Mouse (Mus musculus) stomach, embryonic 15.5 days (tissue): Measurements from ENCODE around the gene Snapc5. TPM values are rescaled to one million over a fixed set of nuclear protein-coding genes. Genes with fewer than 3 reads are reported as not detected.
"Not testable (repeated sequence)": the region's sequence is repeated elsewhere in the genome, so short reads cannot be mapped to it uniquely, and the experiment has no call there.

Experiments
- ATAC-seq: fragments of 200-750 bp; cut with Nextera tagmentation; 2 replicates; pipeline ENCODE4 v1.8.0; 2017; ENCODE audit warnings: low read depth, moderate number of reproducible peaks, moderate TSS enrichment; ENCODE audit not compliant: insufficient read depth, low FRiP score
- H3K27ac ChIP-seq: fragments of 300-500 bp; sonication (generic); 2 replicates; pipeline ENCODE4 v1.5.1; 2015; ENCODE audit warnings: mild to moderate bottlenecking, inconsistent platforms
- H3K27me3 ChIP-seq: fragments of 300-500 bp; sonication (generic); replicated peaks from 2 replicates; pipeline ENCODE4 v1.6.1; 2015; ENCODE audit warnings: inconsistent platforms
- H3K36me3 ChIP-seq: fragments of 300-500 bp; sonication (generic); 2 replicates; pipeline ENCODE4 v1.6.1; 2015; ENCODE audit warnings: inconsistent platforms
- H3K4me1 ChIP-seq: fragments of 300-500 bp; sonication (generic); 2 replicates; pipeline ENCODE4 v1.6.1; 2015; ENCODE audit warnings: inconsistent platforms
- H3K4me2 ChIP-seq: fragments of 300-500 bp; sonication (generic); 2 replicates; pipeline ENCODE4 v1.6.1; 2015; ENCODE audit warnings: mild to moderate bottlenecking, inconsistent platforms
- H3K4me3 ChIP-seq: fragments of 300-500 bp; sonication (generic); replicated peaks from 2 replicates; pipeline ENCODE4 v1.5.1; 2015; ENCODE audit warnings: inconsistent platforms
- H3K9ac ChIP-seq: fragments of 300-500 bp; sonication (generic); 2 replicates; pipeline ENCODE4 v1.6.1; 2015; ENCODE audit warnings: inconsistent platforms
- H3K9me3 ChIP-seq: fragments of 300-500 bp; sonication (generic); 2 replicates; pipeline ENCODE4 v1.6.1; 2016; ENCODE audit warnings: inconsistent platforms
- WGBS: fragments of 180-500 bp; shearing (Covaris S2); methylation state at CpG from one replicate; pipeline ENCODE4 v1.1.7; 2015; 5-methylcytosine and 5-hydroxymethylcytosine counted together
- polyA plus RNA-seq: library from polyadenylated mRNA; unstranded; fragments of >200 nt; fragmentation: Nextera tagmentation; extraction: Ambion mirVana; gene quantifications from 2 replicates; pipeline ENCODE4 v1.2.1, GENCODE M21; 2015

Gene Snapc5
- 31.1 and 32.8 TPM in 2 replicates for polyA plus RNA-seq

DNA sequence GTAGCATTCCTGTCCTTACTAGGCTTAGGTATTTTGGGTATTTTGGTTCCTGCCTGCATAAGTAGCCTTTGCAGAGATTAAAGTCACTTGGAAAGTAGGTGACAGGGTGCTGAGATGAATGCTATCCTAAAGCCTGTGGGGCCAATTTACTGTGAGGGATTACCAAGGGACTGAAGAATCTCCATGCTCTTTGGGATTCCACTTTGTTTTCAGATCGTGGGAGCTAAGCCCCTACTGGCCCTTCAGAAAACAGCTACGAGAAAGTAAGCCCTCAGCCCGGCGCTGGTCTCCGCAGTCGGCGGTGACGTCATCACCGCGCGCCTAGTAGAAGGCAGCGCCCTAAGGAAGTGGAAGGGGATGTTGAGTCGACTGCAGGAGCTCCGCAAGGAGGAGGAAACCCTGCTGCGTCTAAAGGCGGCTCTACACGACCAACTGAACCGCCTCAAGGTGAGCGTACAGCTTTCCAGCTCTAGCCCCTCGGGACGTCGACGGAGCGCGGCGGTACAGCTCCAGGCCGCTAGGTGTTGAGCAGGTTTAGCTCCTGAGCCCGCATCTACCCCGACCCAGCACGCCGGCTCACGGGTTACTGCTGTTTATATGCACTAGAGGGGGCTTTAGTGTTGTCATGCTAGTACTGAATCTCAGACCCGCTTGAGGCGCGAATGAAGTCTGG, at the start of gene Snapc5:
Snapc5 (plus strand) TSS at position 301 of the 673 bp plus-strand sequence.
- H3K9ac ChIP-seq: peak within 1 kb of the TSS; percentile 65
- H3K4me2 ChIP-seq: peak within 1 kb of the TSS; percentile 58
- H3K4me3 ChIP-seq: peak within 1 kb of the TSS; percentile 75
- H3K27me3 ChIP-seq: no peaks in the 10 kb centered on the region
- under 1% methylated on average over 35 of the region's 35 CpGs for WGBS
- H3K27ac ChIP-seq: peak within 1 kb of the TSS; percentile 92
- H3K4me1 ChIP-seq: peaks cover 6% of the 10 kb centered on the region; the same call in 1 of the 2 replicates
- peak; percentile 92 for ATAC-seq
- peaks cover 56% of the 10 kb centered on the region for H3K36me3 ChIP-seq
- H3K9me3 ChIP-seq: no peaks in the 10 kb centered on the region

DNA sequence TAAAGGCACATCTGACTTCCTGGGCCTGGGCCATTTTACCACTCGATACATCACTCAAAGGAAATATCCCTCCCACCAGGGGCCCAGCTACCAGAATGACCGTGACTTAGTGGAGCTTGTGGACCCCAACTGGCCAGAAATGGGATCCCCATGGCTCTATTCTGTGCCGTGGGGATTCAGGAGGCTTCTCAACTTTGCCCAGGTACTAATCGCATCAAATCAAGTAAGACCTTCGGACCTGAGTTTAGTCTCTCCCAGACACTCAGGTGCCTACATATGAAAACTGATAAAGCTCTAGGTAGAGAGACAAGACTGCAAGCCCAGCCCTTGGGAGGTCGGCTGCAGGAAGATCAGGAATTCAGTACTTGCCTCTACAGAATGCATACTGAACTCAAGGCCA, 47.5 kb upstream of the Snapc5 start:
- H3K27me3 ChIP-seq: no peaks in the 10 kb centered on the region
- no peaks in the 10 kb centered on the region for H3K4me1 ChIP-seq
- no peak overlapping the region for H3K4me3 ChIP-seq
- H3K4me2 ChIP-seq: no peak overlapping the region
- ATAC-seq: no peak
- H3K9me3 ChIP-seq: no peaks in the 10 kb centered on the region
- H3K27ac ChIP-seq: no peak overlapping the region
- no peaks in the 10 kb centered on the region for H3K36me3 ChIP-seq
- whole genome bisulfite sequencing: 83% methylated on average over 6 of the region's 6 CpGs
- no peak overlapping the region for H3K9ac ChIP-seq

DNA sequence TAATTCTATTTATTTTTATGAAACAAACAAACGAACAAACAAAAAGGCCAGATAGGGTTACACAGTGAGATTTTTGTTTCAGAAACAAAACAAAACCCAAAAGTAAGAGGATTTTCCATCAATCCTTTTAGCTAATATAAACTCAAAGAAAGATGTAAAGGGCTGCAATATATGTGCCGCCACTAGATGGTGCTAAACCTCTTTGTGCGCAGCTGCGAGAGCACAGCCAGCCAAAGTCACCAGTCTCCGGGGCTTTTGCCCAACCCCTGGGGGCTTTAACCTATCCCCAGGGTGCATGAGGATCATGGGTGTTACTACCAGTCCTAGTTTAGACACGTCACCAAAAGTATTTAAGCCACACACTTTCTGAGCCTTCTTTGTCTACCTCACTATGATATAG, 40.2 kb upstream of the Snapc5 start:
- WGBS: 6% methylated on average over 6 of the region's 6 CpGs
- not testable (repeated sequence) for H3K9me3 ChIP-seq, H3K4me2 ChIP-seq, H3K9ac ChIP-seq, H3K36me3 ChIP-seq, H3K4me1 ChIP-seq, ATAC-seq, H3K27ac ChIP-seq, H3K4me3 ChIP-seq, H3K27me3 ChIP-seq

DNA sequence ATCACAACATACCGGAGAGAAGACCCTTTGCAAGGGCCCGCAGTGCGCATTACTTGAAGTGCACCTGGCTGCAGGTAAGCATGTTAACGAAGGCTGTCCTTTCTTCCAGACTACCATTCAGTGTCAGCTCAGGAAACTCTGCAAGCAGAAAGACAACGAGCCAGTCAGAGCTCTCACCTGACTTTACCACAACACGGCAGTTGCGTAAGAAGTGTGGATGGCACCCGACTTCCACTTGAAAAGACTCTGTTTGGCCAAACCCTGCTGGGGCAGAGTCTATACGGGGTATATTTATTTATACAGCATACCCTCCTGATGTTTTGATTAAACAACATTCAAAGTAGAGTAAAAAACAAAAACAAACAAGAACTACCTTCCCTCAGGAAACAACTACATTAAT, 39.2 kb upstream of the Snapc5 start:
- ATAC-seq: no peak
- 89% methylated on average over 9 of the region's 9 CpGs for WGBS
- Histone ChIP-seq H3K4me2 (no peak overlapping the region), H3K27me3 (no peaks in the 10 kb centered on the region), H3K9me3 (no peaks in the 10 kb centered on the region), H3K4me1 (no peaks in the 10 kb centered on the region), H3K4me3 (no peak overlapping the region), H3K27ac (no peak overlapping the region), H3K36me3 (0 out of 2 replicates have a peak, but pooled peaks cover 8% of the 10 kb centered on the region), H3K9ac (no peak overlapping the region)

DNA sequence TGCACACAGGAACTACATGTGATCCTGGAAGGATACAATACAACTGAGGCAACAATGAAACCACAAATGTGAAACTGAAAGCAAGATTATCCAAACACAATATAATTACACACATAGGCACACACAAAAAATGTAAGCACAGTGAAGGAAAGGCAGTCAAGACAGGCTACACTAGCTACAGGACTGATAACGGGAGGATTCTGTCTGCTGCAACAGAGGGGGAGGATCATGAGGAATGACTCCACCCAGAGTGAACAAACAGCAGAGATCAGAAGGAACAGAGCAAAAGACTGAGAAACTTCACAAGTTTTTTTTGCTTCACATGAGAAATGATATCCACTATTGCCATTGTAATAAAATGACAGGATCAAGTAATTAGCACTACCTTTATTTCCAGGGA, 22.4 kb upstream of the Snapc5 start:
- no peak for ATAC-seq
- 85% methylated on average over 1 of the region's 1 CpGs for WGBS
- H3K36me3 ChIP-seq: peaks cover 17% of the 10 kb centered on the region

DNA sequence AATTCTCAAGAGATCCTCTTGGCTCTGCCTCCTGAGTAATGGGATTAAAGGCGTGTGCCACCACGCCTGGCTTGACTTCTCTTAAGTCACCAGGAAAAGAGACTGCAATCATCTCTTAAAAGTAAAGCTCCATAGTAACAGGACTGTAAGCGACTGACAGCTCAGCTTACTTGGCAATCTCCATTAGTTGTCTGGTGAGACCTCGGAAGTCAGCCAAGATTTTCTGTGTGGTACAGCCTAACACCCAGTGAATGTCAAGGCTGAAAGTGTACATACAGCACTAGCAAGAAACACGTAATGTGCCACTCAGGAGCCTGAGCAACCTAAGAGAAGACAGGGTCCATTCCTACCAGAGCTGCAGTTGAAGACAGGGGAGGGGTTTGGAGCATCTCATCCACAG, 18.6 kb upstream of the Snapc5 start:
- Histone ChIP-seq H3K9ac (no peak overlapping the region), H3K4me1 (no peaks in the 10 kb centered on the region), H3K27me3 (no peaks in the 10 kb centered on the region), H3K4me2 (no peak overlapping the region), H3K4me3 (no peak overlapping the region), H3K27ac (no peak overlapping the region), H3K36me3 (peaks cover 15% of the 10 kb centered on the region), H3K9me3 (no peaks in the 10 kb centered on the region)
- 95% methylated on average over 5 of the region's 5 CpGs for WGBS
- ATAC-seq: no peak

More for the DNA sequence above, 22.4 kb upstream of the Snapc5 start:
- H3K9ac ChIP-seq: no peak overlapping the region
- no peak overlapping the region for H3K4me3 ChIP-seq
- no peaks in the 10 kb centered on the region for H3K27me3 ChIP-seq
- H3K4me2 ChIP-seq: no peak overlapping the region
- H3K9me3 ChIP-seq: no peaks in the 10 kb centered on the region
- no peak overlapping the region for H3K27ac ChIP-seq
- H3K4me1 ChIP-seq: no peaks in the 10 kb centered on the region

DNA sequence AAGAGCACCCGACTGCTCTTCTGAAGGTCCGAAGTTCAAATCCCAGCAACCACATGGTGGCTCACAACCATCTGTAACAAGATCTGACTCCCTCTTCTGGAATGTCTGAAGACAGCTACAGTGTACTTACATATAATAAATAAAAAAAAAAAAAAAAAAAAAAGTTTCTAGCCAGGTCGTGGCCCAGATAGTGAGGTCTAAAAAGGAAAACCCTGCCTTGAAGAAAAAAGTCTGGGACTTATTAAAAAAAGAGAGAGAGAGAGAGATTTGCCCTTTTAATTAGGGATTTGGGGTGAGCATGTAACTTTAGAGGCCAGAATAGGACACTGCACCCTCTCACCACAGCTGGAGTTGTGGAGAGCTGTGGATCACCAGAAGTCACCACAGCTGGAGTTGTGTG, 9.1 kb upstream of the Snapc5 start:
- H3K4me2 ChIP-seq, H3K36me3 ChIP-seq, H3K27me3 ChIP-seq, H3K9ac ChIP-seq, ATAC-seq, H3K4me1 ChIP-seq, H3K4me3 ChIP-seq, H3K27ac ChIP-seq, H3K9me3 ChIP-seq: not testable (repeated sequence)
- 92% methylated on average over 3 of the region's 3 CpGs for WGBS

DNA sequence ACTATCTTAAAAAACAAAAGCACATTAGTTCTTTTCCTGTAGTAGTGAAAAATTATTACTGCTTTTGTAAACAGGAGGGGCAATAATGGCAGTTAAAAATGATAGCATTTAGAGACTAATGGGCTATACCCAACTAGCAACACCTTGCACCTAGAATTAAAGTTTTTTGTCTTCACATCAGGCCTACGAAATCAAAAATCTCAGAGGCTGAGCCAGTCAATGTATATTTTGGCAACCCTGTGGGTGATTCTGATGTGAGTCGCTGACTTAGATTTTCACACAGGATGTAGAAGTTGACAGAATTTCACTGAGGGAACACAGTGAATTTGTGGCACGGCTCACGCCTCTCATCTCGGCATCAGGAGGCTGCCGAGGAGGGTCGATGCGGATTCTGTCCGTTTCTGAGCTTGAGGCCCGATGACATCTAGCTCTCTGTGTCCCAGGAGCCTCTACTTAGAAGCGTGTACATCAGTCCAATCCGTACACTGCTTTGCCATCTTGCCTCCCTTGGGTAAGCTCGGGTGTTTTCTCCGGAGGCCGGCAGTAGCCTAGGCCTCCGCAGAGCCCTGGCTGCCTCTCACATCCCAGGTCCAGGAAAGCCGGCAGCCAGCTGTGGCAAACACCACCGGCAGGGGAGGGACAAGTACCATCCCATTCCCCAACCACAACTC, 6.8 kb upstream of the Snapc5 start:
- ATAC-seq: peak; percentile 64; the same call in 1 of the 2 replicates

DNA sequence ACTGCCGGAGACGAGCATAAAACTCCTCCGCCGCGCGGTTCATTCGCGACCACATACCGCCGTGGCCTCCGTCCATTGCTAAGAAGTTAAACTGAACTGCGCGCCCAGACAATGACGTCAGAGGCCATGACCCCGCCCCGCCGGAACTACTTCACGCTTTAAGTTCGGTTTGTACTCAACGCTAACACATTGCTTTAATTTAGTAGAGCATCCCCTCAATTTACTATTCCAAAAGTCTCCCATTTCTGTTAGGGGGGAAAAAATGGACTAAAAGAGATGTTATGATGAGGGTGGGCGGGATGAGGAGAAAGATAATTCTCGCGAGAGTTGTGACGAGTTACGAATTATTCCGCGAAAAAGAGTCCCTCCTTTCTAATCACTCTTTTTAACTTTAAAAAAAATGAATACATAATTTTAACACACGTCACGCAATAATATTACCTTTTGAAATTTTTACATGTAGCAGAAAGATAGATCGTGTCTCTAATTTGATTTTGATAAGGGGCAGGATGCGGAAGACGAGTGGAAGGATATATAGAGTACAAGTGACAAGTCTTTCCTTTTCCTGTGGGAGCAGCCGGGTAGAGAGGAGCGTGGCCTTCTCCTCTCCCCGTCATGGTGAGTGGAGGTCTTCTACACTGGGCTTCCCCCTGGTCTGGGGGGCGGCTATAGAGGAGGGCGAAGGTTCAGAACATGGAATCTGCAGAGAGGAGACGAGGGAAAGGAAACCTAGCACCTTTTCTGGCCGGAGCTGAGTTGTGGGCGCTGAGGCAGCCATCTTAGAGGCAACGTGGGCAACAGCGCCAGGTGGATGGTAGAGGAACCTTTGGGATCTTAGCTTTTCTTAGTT, 6.0 kb upstream of the Snapc5 start, which contains the start of the genes Zwilch and Rpl4:
Zwilch (minus strand) TSS at position 289 of the 850 bp plus-strand sequence.
Rpl4 (plus strand) TSS at position 560 of the 850 bp plus-strand sequence.
- peaks cover 2% of the 10 kb centered on the region; the same call in 1 of the 2 replicates for H3K4me1 ChIP-seq
- H3K27ac ChIP-seq: peak within 1 kb of the TSS; percentile 98
- H3K27me3 ChIP-seq: no peaks in the 10 kb centered on the region
- no peaks in the 10 kb centered on the region for H3K9me3 ChIP-seq
- peak within 1 kb of the TSS; percentile 90 for H3K9ac ChIP-seq
- H3K4me3 ChIP-seq: peak within 1 kb of the TSS; percentile 98
- peak within 1 kb of the TSS; percentile 64 for H3K4me2 ChIP-seq
- under 1% methylated on average over 40 of the region's 42 CpGs for WGBS
- H3K36me3 ChIP-seq: peaks cover 30% of the 10 kb centered on the region
- ATAC-seq: peak; percentile 80

More for the DNA sequence above, 6.8 kb upstream of the Snapc5 start:
- H3K27me3 ChIP-seq: no peaks in the 10 kb centered on the region
- H3K9ac ChIP-seq: peak overlapping the region; percentile 26
- 4% methylated on average over 18 of the region's 18 CpGs for WGBS
- peaks cover 2% of the 10 kb centered on the region; the same call in 1 of the 2 replicates for H3K4me1 ChIP-seq
- peak overlapping the region; percentile 98 for H3K4me3 ChIP-seq
- H3K9me3 ChIP-seq: no peaks in the 10 kb centered on the region
- peak overlapping the region; percentile 64 for H3K4me2 ChIP-seq
- peaks cover 24% of the 10 kb centered on the region for H3K36me3 ChIP-seq
- H3K27ac ChIP-seq: peak overlapping the region; percentile 98

DNA sequence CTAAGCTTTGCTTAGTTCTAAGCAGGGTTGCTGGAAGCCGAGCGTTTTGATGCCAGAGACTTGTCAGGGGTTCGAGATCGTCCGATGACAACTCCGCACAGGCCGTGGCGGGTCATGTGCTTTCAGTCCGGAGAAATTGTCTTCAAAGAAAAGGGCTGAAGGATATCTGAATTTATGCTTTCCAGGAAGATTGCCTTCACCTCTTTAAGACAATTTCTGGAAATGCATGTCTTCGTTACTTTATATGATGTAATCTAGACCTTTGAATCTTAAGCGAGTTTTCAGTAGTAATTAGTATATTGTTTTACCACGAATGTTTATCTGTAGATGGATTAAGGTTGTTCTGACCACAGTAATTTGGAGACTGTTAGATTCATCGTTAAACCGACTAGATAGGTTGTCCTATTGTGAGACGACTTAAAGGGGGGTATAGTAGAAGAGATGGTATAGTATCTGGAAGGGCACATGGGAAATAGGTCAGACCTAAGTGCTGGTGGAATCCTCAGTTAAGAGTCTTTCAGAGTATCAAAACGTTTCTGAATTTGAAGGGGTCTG, 5.3 kb upstream of the Snapc5 start:
- Histone ChIP-seq H3K4me3 (peak overlapping the region; percentile 98), H3K36me3 (peaks cover 36% of the 10 kb centered on the region), H3K9me3 (no peaks in the 10 kb centered on the region), H3K27me3 (no peaks in the 10 kb centered on the region), H3K4me1 (peaks cover 2% of the 10 kb centered on the region; the same call in 1 of the 2 replicates), H3K27ac (peak overlapping the region; percentile 98), H3K9ac (peak overlapping the region; percentile 90), H3K4me2 (peak overlapping the region; percentile 64)
- WGBS: under 1% methylated on average over 16 of the region's 16 CpGs
- no peak for ATAC-seq

DNA sequence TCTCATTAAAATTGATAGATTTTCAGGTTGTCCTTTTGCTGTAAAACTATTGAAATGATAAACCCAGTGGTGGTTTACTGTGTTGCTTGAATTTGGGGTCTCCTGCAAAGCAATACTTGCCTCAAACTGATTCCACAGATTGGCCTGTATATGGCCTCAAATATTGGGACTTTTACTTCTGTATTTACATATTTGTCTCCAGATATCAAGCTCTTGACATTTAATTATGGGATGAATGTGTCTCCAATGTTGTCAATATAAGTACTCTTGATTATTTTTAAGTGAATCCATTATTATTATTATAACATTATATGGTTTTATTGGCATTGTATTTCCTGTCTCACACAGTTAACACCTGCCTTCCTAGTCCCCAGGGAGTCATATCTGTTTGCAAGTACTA, 4.7 kb upstream of the Snapc5 start:
- ATAC-seq: no peak
- Histone ChIP-seq H3K27ac (no peak overlapping the region; the same call in 1 of the 2 replicates), H3K4me2 (peak overlapping the region; percentile 64)

More for the DNA sequence above, 4.7 kb upstream of the Snapc5 start:
- Histone ChIP-seq H3K9me3 (no peaks in the 10 kb centered on the region), H3K4me3 (peak overlapping the region; percentile 98), H3K27me3 (no peaks in the 10 kb centered on the region), H3K9ac (peak overlapping the region; percentile 90; the same call in 1 of the 2 replicates), H3K4me1 (peaks cover 2% of the 10 kb centered on the region; the same call in 1 of the 2 replicates), H3K36me3 (peaks cover 36% of the 10 kb centered on the region)
